Mouse (Mus musculus) testis, adult 2 months (tissue): ENCODE measurements around the gene Olfr301.

Source experiments
- CTCF ChIP-seq: fragments of 200-500 bp; IDR thresholded peaks from 2 replicates; pipeline ENCODE4 v1.5.1; 2012; ENCODE audit warnings: low read depth, mild to moderate bottlenecking, inconsistent platforms, low read length, moderate library complexity; ENCODE audit not compliant: control insufficient read depth, insufficient read depth, insufficient replicate concordance
- POLR2A ChIP-seq: fragments of 200-500 bp; IDR thresholded peaks from 2 replicates; pipeline ENCODE4 v1.6.1; 2012; ENCODE audit warnings: low read depth, mild to moderate bottlenecking, inconsistent platforms, low read length, moderate library complexity; ENCODE audit not compliant: control insufficient read depth

DNA sequence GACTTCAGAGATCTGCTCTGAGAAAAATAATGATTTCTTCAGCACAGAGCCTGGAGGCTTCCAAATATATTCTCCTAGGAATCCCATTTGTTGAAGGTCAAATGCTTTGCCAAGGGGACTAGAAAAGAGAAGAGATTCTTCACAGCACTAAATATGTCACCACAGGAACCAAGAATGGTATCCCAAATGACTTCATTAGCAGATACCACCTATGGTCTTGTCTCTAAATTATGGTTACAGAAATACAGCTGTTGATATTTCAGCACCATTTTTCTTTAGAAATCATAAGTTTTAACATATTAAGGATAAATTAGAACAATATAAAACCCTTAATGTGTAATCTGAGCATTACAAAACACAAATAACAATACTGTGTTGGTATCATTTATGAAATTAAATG lies 6.0 kb upstream of the Olfr301 start, which contains the start of gene Olfr303:
- no peak for TF ChIP-seq POLR2A
- no peak for TF ChIP-seq CTCF
